Mouse (Mus musculus) ES-E14 (cell line): ENCODE data around the gene Nedd1. TPM values are rescaled to one million over a fixed set of nuclear protein-coding genes. Genes with fewer than 3 reads are reported as not detected.

Experiments used
- DNase-seq: peaks from one replicate; pipeline ENCODE4 v3.0.0-alpha.2; 2013; ENCODE audit warnings: low read depth, low spot score
- H3K27ac ChIP-seq: 2 replicates; pipeline ENCODE4 v1.5.1; 2012; ENCODE audit warnings: low read depth, mild to moderate bottlenecking, low read length, moderate library complexity, mixed read lengths; ENCODE audit not compliant: poor library complexity, insufficient read depth, severe bottlenecking
- H3K36me3 ChIP-seq: 2 replicates; pipeline ENCODE4 v1.6.1; 2012; ENCODE audit warnings: mild to moderate bottlenecking, low read length, moderate library complexity, mixed read lengths; ENCODE audit not compliant: control insufficient read depth, poor library complexity, insufficient read depth, severe bottlenecking
- H3K4me1 ChIP-seq, 2 experiments: fragments of 150-350 bp in 1 of 2; sonication (generic) in 1 of 2; 2 replicates each; pipeline ENCODE4 v1.6.1; 2012; ENCODE audit warnings: low read length in 2 of 2, mild to moderate bottlenecking in 1 of 2, mixed read lengths in 1 of 2; ENCODE audit not compliant: control insufficient read depth in 2 of 2, insufficient read depth in 2 of 2, poor library complexity in 1 of 2
- H3K4me3 ChIP-seq, 2 experiments: fragments of 150-350 bp in 1 of 2; sonication (generic) in 1 of 2; 2 replicates each; pipeline ENCODE4 v1.5.1; 2012; ENCODE audit warnings: low read length in 2 of 2, low read depth in 1 of 2, mild to moderate bottlenecking in 1 of 2, mixed read lengths in 1 of 2; ENCODE audit not compliant: insufficient read depth in 1 of 2, poor library complexity in 1 of 2, severe bottlenecking in 1 of 2
- H3K9ac ChIP-seq: 2 replicates; pipeline ENCODE4 v1.6.1; 2012; ENCODE audit warnings: low read depth, mild to moderate bottlenecking, low read length, mixed read lengths; ENCODE audit not compliant: poor library complexity, insufficient read depth, severe bottlenecking
- H3K9me3 ChIP-seq: fragments of 150-350 bp; sonication (generic); 2 replicates; pipeline ENCODE4 v1.6.1; 2012; ENCODE audit warnings: low read depth, mild to moderate bottlenecking, low read length; ENCODE audit not compliant: control insufficient read depth, insufficient read depth
- CHD2 ChIP-seq: IDR thresholded peaks from 2 replicates; pipeline ENCODE4 v1.6.1; 2014; ENCODE audit warnings: mild to moderate bottlenecking, low read depth, low read length, inconsistent platforms
- HCFC1 ChIP-seq: IDR thresholded peaks from 2 replicates; pipeline ENCODE4 v1.6.1; 2012; ENCODE audit warnings: low read length, inconsistent platforms, borderline replicate concordance; ENCODE audit not compliant: insufficient read depth
- MAFK ChIP-seq: IDR thresholded peaks from 2 replicates; pipeline ENCODE4 v1.6.1; 2014; ENCODE audit warnings: mild to moderate bottlenecking, low read depth, low read length, inconsistent platforms; ENCODE audit not compliant: insufficient read depth
- ZC3H11A ChIP-seq: IDR thresholded peaks from 2 replicates; pipeline ENCODE4 v1.6.1; 2012; ENCODE audit warnings: low read depth, mild to moderate bottlenecking, inconsistent platforms, low read length, borderline replicate concordance
- ZNF384 ChIP-seq: IDR thresholded peaks from 2 replicates; pipeline ENCODE4 v1.6.1; 2012; ENCODE audit warnings: low read depth, low read length, inconsistent platforms
- in situ Hi-C, 2 experiments: fragments of 600-800 bp; cut with MboI; formaldehyde crosslinking; loops; one replicate each; pipeline ENCODE4 v1.15.1; 2025; ENCODE audit warnings: low sequenced_read_pairs in 2 of 2, inconsistent platforms in 1 of 2; ENCODE audit not compliant: unreplicated experiment in 2 of 2
- total RNA-seq: library from RNA; depleted of rRNA; stranded (reverse); fragments of 300-350 nt; gene quantifications from 2 replicates; pipeline ENCODE4 v1.2.3, GENCODE M21; 2012; rRNA removed

The Nedd1 gene
- 13.6 and 16.4 TPM in 2 replicates for total RNA-seq

DNA sequence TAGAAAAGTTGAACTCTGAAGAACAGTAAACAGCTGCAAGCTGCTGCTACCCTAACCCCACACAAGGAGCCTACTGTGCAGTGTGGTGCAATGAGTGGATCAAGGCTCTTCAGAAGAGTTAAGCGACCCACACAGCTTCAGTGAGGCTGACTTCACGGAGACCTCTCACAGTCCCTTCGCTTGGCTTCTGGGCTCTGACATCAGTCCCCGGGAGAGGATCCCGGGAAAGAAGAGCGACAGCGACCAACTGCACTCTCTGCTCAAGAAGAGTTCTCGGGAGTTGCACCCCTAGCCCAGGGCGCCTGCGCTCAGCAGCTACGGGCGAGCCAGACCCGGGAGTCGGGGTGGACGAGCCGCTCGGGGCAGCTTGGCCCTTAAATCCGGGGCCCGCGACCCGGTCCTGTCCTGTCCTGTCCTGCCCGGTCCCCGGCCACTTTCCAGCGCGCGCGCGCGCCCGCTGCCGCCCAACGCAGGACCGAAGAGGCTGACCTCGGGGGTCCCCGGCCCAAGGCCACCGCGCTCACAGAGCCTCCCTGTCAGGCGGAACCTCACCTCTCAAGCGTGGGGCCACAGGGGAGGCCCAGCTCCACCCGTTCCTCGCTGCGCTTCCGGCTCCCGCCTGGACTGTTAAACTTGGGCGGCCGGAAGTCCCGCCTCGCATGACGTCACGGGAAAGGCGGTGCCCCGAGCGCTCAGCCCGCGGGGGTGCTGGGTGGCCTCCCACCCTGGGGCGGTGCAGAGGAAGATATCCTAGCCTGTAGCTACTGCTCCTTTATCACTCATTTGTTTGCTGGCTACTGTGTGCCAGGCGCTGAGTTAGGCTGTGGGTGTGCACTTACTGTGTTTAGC is at the start of gene Nedd1:
Nedd1 (minus strand) TSS at position 650 of the 849 bp plus-strand sequence.
- in situ Hi-C loops: no loop called here
- Histone ChIP-seq H3K4me3 (peak within 1 kb of the TSS; percentile 79 to 86), H3K36me3 (0 out of 2 replicates have a peak, but pooled peaks cover 3% of the 10 kb centered on the region), H3K27ac (no peak within 1 kb of the TSS), H3K9me3 (no peaks in the 10 kb centered on the region), H3K9ac (peak within 1 kb of the TSS; percentile 82), H3K4me1 (peaks cover 0 to 3% of the 10 kb centered on the region in 2 experiments; a peak in 1 of 4 replicates)
- TF ChIP-seq CHD2: no peak
- no peak for TF ChIP-seq ZC3H11A
- no peak for TF ChIP-seq HCFC1
- TF ChIP-seq ZNF384: no peak
- no peak for TF ChIP-seq MAFK
- peak; percentile 67 for DNase-seq

DNA sequence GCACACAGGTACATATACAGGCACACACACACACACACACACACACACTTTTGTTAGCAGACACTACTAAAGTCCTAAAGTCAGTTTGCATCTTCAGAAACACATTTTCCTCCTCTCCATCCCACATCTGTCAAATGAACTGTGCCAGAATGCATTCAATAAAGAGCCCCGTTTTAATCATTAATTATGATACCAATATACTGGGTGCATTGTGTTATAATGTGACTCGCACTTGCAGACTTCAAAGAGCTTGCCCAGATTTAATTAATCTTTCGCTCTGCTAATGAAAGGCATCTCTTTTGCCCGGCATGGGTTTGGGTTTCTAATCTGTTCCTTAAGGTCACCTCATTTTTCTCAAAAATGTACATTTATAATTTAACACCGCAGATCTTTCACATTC is 32.1 kb upstream of the Nedd1 start:
- Histone ChIP-seq H3K9ac (no peak overlapping the region), H3K4me1 (no peaks in the 10 kb centered on the region), H3K27ac (no peak overlapping the region), H3K9me3 (no peaks in the 10 kb centered on the region), H3K4me3 (no peak overlapping the region), H3K36me3 (no peaks in the 10 kb centered on the region)
- in situ Hi-C loops: no loop called here
- DNase-seq: no peak
- TF ChIP-seq CHD2 (no peak), ZNF384 (no peak), ZC3H11A (no peak), HCFC1 (no peak), MAFK (no peak)

DNA sequence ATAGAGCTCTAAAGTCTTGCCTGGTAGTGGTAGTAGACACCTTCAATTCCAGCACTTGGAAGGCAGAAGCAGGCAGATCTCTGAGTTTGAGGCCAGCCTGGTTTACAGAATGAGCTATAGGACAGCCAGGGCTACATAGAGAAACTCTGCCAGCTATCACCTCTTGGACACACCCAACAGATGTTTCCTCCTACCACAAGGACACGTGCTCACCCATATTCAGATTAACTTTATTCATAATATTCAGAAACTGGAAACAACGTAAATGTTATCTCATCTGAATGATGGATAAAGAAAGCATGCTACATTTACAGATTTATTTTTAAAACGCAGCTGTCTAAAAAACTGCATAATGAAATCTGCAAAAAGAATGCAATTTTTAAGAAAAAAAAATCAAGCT is 8.1 kb upstream of the Nedd1 start:
- H3K4me1 ChIP-seq: no peaks in the 10 kb centered on the region
- H3K36me3 ChIP-seq: no peaks in the 10 kb centered on the region
- H3K9ac ChIP-seq: no peak overlapping the region
- no peak for DNase-seq
- in situ Hi-C loops: no loop called here
- TF ChIP-seq CHD2 (no peak), MAFK (no peak), HCFC1 (no peak), ZC3H11A (no peak), ZNF384 (no peak)
- H3K27ac ChIP-seq: no peak overlapping the region
- H3K4me3 ChIP-seq: no peak overlapping the region
- no peaks in the 10 kb centered on the region for H3K9me3 ChIP-seq

DNA sequence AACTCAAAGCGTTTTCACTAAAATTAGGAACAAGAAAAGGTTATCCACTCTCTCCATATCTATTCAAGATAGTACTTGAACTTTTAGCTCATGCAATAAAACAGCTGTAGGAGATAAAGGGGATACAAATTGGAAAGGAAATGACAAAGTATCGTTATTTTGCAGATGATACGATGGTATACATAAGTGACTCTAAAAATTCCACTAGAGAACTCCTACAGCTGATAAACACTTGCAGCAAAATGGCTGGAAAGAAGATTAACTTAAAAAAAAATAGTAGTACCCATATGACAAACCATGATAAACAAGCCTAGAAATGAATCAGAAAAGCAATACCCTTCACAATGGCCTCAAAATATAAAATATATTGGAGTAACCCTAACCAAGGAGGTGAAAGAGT is 6.5 kb upstream of the Nedd1 start:
- Histone ChIP-seq H3K36me3 (no peaks in the 10 kb centered on the region), H3K9ac (no peak overlapping the region), H3K9me3 (no peaks in the 10 kb centered on the region), H3K27ac (no peak overlapping the region), H3K4me1 (no peaks in the 10 kb centered on the region), H3K4me3 (no peak overlapping the region)
- in situ Hi-C loops: no loop called here
- no peak for TF ChIP-seq ZNF384
- no peak for DNase-seq

DNA sequence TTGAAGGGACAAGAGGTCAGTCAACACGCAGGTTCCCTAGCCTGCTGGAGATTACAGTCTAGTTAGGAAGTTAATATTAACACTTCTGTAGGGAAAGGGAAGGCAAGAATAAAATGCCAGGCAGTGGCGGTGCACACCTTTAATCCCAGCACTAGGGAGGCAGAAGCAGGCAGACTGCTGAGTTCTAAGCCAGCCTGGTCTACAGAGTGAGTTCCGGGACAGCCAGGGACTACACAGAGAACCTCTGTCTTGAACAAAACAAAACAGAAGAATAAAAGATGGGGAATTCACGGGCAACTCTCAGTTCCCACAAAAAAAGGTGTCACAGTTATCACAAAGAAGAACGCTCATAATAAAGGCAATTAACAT is 384 bp upstream of the Nedd1 start:
- TF ChIP-seq ZC3H11A (no peak), MAFK (no peak)

More for the DNA sequence above, 384 bp upstream of the Nedd1 start:
- Histone ChIP-seq H3K4me1 (peaks cover 0 to 3% of the 10 kb centered on the region in 2 experiments; a peak in 1 of 4 replicates), H3K27ac (no peak overlapping the region), H3K9ac (no peak overlapping the region), H3K36me3 (0 out of 2 replicates have a peak, but pooled peaks cover 3% of the 10 kb centered on the region), H3K9me3 (no peaks in the 10 kb centered on the region), H3K4me3 (peak overlapping the region; percentile 79 to 86; a peak in 3 of 4 replicates)
- no peak for DNase-seq
- in situ Hi-C loops: no loop called here
